Mouse (Mus musculus) right cerebral cortex, postnatal 25 days (tissue): Measurements from ENCODE around the gene Tial1.

ENCODE experiments used
- DNase-seq: peaks from one replicate; pipeline ENCODE4 v3.0.0; 2022

Tial1 gene

GRCm38 (mm10) chr7:128416664-128417063 is 44.9 kb downstream of the Tial1 start:
- no peak for DNase-seq

GRCm38 (mm10) chr7:128414433-128414832 is 47.1 kb downstream of the Tial1 start:
- no peak for DNase-seq

- no peak for DNase-seq
Observed at GRCm38 (mm10) chr7:128412071-128412833, 49.3 kb downstream of the Tial1 start.

GRCm38 (mm10) chr7:128410708-128411413 is 50.7 kb downstream of the Tial1 start:
- DNase-seq, result no peak

GRCm38 (mm10) chr7:128408265-128408664 is 53.3 kb downstream of the Tial1 start:
- DNase-seq, result no peak

- no peak for DNase-seq
Observed at GRCm38 (mm10) chr7:128403988-128404387, 57.5 kb downstream of the Tial1 start.

- no peak for DNase-seq
Observed at GRCm38 (mm10) chr7:128403586-128403985, 57.9 kb downstream of the Tial1 start.

GRCm38 (mm10) chr7:128403128-128403527 is 58.4 kb downstream of the Tial1 start:
- no peak for DNase-seq

GRCm38 (mm10) chr7:128402577-128402976 is 58.9 kb downstream of the Tial1 start:
- no peak for DNase-seq

- no peak for DNase-seq
Observed at GRCm38 (mm10) chr7:128398664-128399063, 62.9 kb downstream of the Tial1 start.

GRCm38 (mm10) chr7:128397066-128397465 is 64.5 kb downstream of the Tial1 start:
- DNase-seq, result no peak

GRCm38 (mm10) chr7:128393756-128394155 is 67.8 kb downstream of the Tial1 start:
- no peak for DNase-seq

GRCm38 (mm10) chr7:128392972-128393314 is 68.6 kb downstream of the Tial1 start:
- no peak for DNase-seq

- peak; percentile 16 for DNase-seq
Observed at GRCm38 (mm10) chr7:128392071-128392971, 69.2 kb downstream of the Tial1 start.

GRCm38 (mm10) chr7:128391267-128392057 is 70.1 kb downstream of the Tial1 start:
- no peak for DNase-seq
